Mouse (Mus musculus) left cerebral cortex, postnatal 10 days (tissue): ENCODE results near the gene Rpl10a. TPM values are rescaled to one million over a fixed set of nuclear protein-coding genes. Genes with fewer than 3 reads are reported as not detected.
"Not testable (repeated sequence)": the region's sequence is repeated elsewhere in the genome, so short reads cannot be mapped to it uniquely, and the experiment has no call there.

Experiments used
- DNase-seq, 2 experiments: peaks; one replicate each; pipeline ENCODE4 v3.0.0; 2021 to 2022; ENCODE audit warnings: low spot score in 2 of 2, mixed read lengths in 1 of 2; ENCODE audit errors: extremely low spot score in 1 of 2
- intact Hi-C: fragments of 180-260 bp; cut with DNase I; formaldehyde crosslinking; loops from one replicate; pipeline ENCODE4 v1.15.1; 2025
- total RNA-seq, 2 experiments: library from RNA; stranded (reverse); gene quantifications; 2 replicates each; pipeline ENCODE4 v1.2.3; 2021

Gene Rpl10a
- total RNA-seq, 2 experiments from 2014 or later, result 454 to 468 TPM

DNA sequence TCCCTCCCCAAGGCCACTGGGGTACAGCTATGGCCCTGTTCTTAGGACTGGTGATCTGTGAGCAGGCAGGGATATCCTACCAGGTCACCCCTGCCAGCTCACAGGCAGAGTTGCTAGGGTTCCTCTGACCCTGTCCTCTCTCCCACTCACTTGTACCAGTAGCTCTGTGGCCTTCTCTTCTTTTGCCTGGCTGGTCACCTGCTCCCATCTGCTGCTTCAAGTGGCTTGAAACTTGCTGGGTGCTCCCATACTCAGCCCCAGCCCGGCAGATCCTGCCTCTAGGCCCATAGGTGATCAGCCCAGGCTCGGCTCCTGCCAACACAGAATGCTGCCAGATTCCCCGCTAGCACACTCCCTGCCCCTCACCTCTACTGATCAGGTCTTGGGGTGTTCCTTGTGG is 27.4 kb upstream of the Rpl10a start:
- DNase-seq, result no peak
- intact Hi-C loops, result no loop called here

DNA sequence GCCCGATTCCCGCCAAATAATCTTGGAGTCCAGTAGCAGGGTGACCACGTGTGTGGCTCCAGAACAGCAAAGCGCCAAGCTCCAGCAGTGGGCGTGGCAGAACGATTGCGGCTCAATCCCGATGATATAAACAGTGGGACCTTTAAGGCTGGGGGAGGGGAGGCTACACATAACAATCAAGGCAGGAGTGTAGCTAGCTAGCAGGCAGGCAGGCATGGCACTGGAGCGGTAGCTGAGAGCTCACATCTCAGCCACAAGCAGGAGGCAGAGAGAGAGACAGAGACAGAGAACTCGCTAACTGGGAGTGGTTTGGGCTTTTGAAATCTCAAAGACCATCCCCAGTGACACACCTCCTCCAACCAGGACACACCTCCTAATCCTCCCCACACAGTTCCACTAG is 23.1 kb upstream of the Rpl10a start:
- DNase-seq, result no peak
- intact Hi-C loops, result no loop called here

DNA sequence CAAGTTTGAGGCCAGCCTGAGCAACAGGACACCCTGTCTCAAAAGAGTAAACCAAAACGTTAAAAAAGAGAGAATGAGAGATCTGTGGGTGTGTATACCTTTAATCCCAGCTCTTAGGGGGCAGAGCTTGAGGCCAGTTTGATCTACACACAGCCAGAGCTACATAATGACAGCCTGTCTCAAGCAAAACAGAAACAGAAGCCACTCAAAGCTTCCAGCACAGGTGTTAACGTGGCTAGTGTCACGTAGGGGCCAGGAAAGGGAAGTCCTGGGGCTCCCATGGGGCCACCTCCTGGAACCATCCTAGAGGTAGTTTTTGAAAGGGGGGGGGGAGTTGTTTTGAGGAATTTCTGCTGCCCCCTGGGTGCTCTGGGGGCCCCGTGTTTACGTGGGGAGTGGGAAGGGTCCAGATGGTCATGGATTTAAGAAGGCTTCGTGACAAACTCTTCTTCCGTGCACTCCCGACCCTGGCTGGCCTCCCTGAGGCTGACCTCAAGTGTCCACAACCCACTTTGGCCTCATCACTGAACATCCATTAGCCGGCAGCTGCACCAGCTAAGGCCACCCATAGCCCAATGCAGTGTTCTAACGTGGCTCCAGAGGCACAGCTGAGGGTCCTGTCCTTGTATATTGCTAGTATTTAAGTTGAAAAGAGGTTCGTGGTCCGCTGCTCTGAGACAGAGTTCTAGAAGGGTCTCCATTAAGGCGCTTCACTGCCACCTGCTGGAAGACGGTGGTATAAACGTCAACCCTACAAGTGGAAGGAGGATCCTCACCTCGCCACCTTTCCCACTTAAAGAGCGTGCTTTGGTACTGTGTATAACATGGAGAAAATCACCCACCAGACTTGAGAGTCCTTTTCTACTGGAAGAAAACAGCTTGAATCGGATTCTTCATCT is 19.7 kb upstream of the Rpl10a start:
- intact Hi-C loops, result loop anchor here (2.0 kb wide), 1 partner anchor 76 kb away; the partner anchor contains the start of gene Ppard
- peak; percentile 84 to 89 for DNase-seq

DNA sequence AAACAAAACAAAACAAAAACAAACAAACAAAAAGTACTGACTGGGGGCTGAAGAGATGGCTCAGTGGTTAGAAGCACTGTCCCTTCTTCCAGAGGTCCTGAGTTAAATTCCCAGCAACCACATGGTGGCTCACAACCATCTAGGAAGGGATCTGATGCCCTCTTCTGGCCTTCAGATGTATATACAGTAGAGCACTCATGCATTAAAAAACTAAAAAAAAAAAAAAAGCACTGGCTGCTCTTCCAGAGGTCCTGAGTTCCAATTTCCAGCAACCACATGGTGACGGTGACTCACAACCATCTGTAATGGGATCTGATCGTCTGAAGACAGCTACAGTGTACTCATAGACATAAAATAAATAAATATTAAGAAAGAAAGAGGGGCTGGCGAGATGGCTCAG is 17.4 kb upstream of the Rpl10a start:
- intact Hi-C loops, result no loop called here
- no peak for DNase-seq

DNA sequence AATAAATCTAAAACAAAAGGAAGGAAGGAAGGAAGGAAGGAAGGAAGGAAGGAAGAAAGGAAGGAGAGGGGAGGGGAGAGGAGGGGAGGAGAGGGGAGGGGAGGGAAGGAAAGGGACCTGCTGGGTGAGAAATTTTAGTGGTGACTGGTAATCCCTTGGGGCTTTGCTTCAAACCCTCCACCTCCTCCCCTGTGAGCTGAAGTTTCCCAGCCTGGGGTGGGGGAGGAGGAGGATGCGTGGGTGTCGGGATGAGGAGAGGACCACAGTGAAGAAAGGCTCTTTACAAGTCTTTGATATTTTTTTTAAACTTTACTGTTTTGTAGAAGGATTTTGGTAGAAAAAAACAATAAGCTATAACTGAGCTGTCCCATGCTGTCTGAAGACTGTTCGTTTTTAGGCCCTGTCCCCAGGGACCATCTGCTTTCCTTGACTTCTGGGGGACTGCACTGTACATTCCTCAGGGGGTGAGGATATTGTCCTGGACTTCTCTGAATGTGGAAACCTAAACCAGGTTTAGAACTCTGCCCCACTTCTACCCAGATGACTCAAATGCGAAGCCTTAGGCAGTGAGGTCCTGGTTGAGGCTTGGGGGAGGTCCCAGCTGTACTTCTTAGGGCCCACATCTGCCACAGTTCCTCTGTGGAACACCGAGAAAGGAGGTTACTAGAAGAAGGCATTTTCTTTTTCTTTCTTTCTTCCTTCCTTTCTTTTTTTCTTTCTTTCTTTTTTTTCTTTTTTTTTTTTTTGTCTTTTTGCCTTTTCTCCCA is 16.7 kb upstream of the Rpl10a start:
- DNase-seq, result no peak
- intact Hi-C loops, result no loop called here

DNA sequence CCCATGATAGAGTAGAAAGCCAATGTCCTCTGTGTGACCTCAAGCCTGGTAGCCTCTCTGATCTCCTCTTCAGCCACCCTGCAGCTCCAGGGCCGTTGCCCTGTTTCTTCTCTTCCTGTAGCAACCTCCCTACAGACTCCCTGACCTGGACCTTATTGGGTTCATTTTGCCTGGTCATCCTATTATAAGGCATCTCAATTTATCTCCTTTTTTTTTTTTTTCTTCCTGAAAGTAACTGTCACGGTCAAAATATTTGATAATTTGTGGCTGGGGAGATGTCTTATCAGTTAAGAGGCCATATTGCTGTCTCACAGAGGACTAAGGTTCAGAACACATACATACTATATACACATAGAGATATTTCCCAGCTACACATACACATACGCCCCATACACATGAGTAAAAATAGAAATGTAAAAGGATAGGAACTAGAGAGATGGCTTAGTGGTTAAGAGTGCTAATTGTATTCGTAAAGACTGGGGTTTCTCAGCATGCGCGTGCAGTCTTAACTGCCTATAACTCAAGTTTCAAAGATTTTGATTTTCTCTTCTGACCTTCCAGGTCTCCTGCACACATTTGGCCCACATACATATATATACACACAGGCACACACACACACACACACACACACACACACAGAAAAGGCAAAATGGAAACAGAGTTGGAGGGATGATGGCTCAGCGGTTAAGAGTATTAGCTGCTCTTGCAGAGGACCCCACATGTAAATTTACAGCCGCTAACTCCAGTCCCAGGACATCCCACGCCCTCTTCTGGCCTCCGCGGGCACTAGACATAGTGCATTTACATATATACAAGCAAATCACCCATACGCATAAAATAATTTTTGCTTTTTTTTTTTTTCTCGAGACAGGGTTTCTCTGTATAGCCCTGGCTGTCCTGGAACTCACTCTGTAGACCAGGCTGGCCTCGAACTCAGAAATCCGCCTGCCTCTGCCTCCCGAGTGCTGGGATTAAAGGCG is 15.7 kb upstream of the Rpl10a start:
- intact Hi-C loops, result no loop called here
- no peak for DNase-seq

DNA sequence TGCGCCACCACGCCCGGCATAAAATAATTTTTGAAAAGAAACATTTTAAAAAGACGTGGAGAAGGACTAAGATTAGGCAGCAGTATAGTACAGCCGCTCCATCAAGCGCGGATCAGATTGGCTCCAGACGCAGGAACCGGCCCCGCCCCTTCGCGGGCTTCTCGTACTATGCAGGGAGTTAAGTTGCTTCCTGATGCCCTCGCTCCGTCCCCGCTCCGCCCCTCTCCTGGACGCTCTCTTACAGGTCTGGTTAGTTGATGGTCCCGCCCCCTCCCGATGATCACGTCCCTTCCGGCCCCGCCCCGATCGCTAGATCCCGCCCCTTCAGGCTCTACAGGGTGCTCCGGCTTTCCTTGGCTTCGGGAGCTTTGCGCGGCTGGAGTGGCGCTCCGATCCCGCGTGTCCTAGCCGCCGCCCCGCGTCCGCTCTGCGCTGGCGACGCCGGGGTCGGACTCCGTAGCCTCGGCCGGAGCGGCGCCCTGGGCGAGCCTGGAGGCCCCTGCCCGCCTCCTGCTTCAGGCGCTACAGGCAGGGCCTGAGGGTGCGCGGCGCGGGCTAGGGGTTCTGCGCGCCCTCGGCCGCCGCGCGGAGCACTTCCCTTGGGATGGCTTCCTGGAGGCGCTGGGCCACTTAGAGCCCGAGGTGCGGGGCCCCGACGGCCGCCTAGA is 14.9 kb upstream of the Rpl10a start, which contains the start of gene Fance:
Fance (plus strand) TSS at position 308 of the 668 bp plus-strand sequence.
- intact Hi-C loops, result no loop called here
- peak; percentile 92 to 98 for DNase-seq

DNA sequence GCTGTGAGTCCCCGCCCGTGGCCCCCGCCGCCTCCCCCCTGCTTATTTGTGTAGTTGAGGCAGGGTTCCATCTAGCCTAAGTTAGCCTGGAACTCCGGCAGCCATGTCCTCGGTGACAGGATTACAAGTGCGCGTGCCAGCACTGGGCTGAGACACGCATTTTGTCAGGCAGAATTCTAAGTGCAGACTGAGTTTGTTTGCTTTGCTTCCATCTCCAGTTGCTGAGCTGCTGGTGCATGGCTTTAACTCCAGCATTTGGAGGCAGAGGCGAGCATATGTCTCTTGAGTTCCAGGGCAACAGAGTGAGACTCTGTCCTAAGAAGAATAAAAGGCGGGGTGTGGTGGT is 14.4 kb upstream of the Rpl10a start:
- no peak for DNase-seq
- intact Hi-C loops, result no loop called here

DNA sequence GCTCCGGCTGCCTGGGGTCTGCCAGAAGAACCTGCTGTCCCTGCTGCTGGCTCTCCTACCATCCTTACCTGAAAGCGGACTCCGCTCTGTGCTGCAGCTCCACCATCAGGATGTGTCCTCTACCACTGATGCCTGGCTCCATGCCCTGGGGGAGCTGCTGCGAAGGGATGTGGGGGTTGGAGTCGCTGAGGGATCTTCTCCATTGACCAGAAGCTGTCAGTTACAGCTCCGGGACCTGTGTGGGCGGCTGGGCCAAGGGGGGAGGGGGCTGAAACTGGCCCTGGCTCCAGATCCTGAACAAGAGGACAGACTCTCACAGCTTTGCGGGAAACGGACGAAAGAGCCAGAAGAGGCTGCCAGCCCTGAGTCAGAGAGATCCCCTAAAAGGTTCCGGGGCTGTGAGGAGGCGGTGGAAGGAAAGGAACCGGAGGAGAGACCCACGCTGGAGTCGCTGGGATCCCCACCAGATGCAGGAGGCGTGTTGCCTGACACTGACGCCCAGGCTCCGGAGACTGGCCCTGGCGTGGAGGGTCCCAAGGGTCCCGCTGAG is 12.6 kb upstream of the Rpl10a start:
- peak in 1 of 2 experiments; percentile 58 for DNase-seq
- intact Hi-C loops, result no loop called here

DNA sequence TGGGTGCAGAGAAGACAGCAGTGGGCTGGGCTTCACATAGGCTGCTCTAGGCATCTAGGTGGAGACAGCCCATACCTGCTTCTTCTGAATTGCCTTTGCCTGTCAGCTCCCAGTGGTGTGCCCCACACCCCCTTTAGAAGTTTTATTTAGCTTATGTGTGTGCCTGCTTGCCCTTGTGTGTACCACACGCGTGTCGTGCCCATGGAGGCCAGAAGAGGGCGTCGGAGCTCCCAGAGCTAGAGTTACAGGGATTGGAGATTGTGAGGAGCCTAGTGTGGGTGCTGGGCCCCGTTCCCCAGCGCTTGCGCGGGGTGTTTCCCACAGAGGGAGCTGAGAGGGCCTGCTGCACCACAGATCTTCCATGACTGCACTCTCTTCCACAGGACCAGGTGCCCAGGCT is 11.8 kb upstream of the Rpl10a start:
- DNase-seq, result no peak
- intact Hi-C loops, result no loop called here

DNA sequence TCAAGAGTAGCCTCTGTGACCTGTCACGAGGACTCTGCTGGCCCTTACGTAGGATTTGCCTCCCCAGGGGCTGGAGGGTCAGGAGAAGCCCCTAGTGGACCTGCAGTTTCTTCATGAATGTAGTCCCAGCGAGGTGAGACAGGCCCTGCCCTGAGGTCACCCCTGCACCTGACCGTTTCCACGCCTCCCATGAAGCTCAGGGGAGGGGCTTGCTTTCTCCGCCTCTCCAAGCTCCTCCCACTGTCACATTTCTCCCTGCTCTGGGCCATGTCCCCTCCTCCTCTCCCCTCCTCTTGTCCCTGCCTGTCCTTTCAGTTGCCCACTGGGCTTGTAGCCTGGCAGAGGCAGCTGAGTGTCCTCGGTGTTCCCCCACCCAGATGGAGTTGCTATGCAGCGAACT is 11.2 kb upstream of the Rpl10a start:
- intact Hi-C loops, result no loop called here

DNA sequence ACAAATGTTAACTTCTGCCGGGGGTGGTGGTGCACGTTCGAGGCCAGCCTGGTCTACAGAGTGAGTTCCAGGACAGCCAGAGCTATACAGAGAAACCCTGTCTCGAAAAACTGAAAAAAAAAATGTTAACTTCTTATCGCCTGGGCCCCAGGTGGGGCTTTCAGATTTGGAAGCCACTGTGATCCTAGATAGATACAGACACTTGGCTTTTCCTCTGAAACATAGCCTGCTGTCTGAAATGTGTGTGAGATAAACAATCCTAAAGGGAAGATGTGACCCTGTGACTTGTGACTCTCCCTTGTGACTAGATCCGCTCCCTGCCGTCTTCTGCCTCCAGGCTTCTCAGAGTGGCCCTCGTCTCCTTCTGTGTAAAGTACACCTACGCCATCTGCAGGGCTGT is 10.5 kb upstream of the Rpl10a start:
- no peak for DNase-seq
- intact Hi-C loops, result no loop called here

More for the DNA sequence above, 11.2 kb upstream of the Rpl10a start:
- DNase-seq, result no peak

DNA sequence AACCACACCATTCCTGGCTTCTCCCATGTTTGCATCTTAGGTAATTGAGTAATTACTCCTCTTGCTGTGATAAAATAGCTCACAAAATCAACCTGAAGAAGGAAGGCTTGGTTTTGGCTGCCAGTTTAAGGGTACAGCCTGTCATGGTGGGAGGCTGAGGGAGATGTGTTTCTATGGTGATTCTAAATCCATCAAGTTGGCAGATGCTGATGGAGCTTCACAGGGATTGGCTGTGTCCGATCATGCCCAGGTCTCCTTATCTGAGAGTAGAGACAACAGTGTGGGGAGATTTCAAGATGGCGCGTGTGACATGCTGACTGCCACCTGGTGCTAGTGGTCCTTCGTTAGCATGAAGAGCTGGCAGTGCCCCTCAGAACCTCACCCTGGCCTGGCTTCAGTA is 6.6 kb upstream of the Rpl10a start:
- no peak for DNase-seq
- intact Hi-C loops, result no loop called here

DNA sequence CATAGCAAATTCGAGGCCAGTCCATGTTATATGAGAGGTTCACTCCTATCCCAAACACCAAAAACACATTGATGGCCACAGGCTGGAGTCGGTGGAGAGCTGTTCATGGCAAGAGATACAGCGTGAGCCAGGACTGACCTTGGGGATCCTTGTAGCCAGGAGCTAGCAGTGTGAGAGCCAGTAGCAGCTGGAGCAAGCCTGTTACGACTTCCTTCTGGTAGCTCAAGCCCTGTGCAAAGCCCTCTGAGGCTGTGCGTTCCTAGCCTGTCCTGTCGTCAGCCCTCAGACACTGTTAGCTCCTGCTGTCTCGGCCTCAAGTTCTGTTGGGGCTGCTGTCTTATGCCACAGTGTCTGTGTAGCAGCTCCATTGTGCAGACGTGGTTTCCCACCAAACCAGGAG is 4.5 kb upstream of the Rpl10a start:
- intact Hi-C loops, result no loop called here
- no peak for DNase-seq

DNA sequence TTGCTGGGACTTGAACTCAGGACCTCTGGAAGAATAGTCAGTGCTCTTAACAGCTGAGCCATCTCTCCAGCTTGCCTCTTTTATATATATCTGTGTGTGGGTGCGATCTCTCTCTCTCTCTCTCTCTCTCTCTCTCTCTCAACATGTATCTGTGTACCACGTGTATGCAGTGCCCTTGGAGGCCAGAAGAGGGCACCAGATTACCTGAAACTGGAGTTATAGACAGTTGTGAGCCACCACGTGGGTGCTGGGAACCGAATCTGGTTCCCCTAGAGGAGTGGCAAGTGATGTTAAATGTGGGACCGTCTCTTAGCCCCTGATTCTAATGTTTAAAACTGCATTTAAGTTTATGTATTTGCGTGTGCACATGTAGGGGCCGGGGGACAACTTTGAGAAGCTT is 3.9 kb upstream of the Rpl10a start:
- DNase-seq, intact Hi-C loops: not testable (repeated sequence)

DNA sequence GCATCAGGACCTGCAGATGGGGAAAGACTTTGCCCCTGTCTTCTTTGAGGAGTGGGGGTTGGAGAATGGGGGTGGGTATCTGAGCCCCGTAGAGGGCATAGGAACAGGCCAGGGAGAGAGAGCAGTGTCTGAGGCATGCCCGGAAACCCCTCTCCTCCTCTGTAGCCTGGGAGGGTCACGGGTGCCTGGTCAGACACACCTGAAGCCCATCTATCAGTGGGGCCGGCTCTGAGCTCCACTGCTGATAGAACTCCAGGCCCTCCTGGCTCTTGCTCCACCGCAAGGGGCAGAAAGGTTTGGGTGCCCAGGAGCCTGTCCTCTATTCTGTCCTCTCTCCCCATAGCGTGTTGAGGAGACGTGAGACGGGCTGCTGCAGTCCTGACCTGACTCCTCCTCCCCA is 2.5 kb upstream of the Rpl10a start:
- no peak for DNase-seq
- intact Hi-C loops, result no loop called here

DNA sequence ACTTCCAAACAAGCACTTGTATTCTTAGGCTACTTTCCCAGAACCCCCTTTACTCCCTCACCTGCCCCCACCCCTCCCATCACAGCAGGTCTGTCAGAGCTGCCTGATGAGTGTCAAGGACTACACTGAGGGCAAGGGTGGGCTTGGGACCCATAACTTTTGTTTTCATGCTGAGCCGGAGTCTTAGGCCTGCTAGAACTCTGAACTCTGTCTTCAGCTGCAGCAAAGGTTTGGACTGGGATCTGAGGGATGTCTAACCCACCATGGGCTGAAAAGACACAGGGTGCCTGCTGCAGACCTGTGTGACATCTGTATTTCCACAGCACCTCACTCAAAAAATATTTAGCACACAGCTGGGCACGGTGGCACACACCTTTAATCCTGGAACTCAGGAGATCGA is 1.3 kb upstream of the Rpl10a start:
- intact Hi-C loops, result no loop called here
- no peak for DNase-seq

DNA sequence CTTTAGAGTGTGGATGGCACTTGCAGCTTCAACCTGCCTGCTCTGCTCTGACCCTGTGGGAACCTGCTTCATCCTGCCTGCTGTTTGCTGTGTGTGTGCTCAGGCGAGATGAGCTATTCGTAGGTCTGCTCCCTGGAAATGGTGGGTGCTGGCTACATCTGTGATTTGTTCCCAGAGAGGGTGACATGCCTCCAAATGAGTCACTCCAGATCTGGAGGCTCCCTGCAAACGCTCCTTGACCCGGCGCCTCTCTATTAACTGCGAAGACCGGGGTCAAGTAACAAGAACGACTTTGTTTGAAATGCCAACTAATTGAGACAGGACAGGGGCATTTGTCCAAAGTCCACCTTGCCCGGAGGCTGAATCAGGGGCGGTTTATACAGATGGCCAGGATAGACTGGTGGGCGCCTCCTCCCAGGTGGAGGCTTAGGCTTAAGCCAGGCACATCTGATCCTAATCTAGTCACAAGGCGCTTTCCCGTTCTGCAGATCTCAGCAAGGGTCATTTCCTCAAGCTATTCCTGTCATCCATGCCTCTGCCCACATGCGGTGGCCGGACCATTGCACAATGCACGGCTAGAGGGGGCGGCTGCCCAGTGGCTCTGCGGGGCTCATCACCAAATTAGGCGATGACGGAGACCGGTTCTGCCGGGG is 472 bp upstream of the Rpl10a start:
- intact Hi-C loops, result no loop called here
- DNase-seq, result no peak
